Mouse (Mus musculus): ENCODE measurements around the gene Lypd6b. TPM values are rescaled to one million over a fixed set of nuclear protein-coding genes. Genes with fewer than 3 reads are reported as not detected.

The Lypd6b gene
- total RNA-seq, 2 experiments from 2014 or later, result 8.0 to 8.4 TPM

DNA sequence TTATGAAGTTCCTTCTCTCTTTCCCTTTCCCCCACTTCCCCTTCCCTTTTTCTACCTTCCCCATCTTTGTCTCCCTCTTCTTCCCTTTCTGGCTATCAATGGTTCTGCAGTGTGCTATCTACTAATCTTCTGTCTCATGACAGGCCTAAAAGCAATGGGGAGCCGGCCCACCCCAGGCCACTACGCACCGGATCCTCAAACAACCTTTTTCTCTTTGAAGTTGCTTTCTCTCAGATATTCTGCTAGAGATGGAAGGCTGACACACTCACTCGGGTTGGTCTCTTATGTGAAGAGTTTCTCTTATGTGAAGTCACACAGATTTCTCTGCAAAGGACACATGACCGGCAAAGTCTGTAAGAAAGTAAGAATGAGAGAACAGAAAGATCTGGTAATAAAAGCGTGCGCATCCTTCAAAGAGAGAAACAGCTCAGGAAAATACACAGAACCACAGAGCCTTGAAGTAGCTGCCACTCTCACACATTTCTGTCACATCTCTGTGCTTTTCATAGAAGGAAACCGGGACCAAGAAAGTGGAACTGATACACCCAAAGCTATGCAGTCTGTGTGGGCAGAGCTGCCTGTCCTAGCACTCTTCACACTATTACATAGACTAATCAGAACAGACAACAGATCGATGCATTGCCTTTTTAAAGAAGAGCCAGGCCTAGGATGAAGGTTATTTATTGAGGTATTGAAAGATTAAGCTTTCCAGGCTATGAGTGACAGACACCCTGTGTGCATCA is 80.8 kb downstream of the Lypd6b start:
- DNase-seq (ENCODE audit: low spot score in 2 of 2), result no peak

DNA sequence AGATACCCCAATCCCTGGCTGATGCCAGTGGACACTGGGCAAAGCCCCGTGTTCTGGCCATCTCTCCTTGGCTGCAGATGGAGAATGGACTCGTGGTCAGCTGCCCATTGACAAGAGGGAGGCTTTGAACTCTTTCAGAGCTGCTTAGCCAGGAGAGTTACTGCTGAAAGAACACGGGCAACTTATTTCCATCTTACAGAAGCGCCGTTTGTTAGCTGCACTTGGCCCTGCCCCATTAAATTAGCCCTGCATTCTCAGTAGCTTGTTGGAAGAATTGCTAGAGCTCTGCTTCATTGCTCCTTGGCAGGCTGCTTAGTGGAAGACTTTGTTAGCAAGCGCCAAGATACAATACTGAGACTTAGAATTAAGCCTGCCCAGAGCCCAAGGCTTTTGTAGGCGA is 81.6 kb downstream of the Lypd6b start:
- DNase-seq (ENCODE audit: low spot score in 2 of 2), result peak; percentile 32 to 59

DNA sequence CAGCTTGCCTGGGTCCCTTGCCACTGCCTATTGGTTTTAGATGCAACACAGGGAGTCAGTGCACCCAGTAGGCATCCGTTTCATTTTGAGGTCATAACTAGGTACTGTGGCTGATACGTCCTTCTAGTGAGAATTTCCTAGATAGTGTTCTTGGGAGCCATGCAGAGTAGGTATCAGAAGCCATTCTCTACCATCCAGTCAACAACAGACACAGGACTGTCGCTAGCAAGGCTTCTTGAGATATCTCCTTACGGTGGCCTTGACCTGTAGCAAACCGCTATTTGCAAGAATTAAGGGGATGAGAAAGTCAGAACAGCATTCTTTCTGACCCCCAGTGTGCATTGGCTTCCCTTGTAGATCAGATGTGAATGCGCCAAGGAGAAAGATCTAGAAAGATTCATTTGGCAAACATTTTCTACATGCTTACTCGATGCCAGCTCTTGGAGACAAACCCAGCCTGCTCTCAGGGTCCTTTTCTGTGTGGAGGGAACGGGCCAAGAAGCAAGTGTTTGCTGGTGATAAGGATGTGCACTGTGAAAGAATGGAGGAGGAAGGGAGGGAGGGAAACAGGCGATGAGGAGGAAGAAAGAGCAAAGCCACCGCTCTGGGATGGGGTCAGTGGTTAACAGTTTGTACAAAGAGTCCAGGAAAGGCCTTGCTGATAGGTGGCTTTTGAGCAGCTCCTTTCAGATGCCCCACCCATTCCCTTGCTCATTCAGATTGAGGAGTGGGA is 82.5 kb downstream of the Lypd6b start:
- no peak for DNase-seq (ENCODE audit: low spot score in 2 of 2)

DNA sequence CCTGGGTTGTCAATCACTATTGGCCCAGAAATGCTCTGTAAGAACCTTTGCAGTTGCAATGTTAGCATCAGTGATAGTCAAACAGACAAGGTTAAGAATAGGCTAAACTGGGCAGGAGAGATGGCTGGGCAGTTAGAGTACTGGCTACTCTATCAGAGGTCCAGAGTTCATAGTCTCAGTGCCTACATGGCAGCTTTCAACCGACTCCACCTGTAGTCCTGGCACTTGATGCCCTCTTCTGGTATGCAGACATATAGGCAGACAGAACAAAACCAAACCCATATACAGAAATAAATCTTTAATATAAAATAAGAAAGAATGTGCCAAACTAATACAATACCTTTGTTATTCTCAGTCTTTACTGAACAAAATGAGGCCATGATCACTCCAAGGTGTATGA is 83.5 kb downstream of the Lypd6b start:
- no peak for DNase-seq (ENCODE audit: low spot score in 2 of 2)

DNA sequence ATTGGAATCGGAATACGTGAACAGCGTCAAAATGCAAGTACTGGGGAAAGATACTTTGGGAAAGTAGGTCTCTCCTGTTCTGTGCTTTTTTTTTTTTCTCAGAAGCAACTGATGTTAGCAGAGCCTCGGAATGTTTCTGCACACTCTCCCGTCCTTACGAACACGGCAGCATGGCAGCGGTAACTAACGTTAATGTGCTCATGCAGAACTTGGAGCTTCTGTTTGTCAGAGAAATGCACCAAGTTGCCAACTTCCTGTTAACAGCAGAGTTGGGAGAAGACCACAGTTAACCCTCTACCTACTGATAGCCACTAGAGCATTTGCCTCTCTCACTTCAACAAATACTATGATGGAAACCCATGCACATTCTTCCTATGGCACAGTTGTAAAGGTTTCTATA is 93.0 kb downstream of the Lypd6b start:
- no peak for DNase-seq (ENCODE audit: low spot score in 2 of 2)

DNA sequence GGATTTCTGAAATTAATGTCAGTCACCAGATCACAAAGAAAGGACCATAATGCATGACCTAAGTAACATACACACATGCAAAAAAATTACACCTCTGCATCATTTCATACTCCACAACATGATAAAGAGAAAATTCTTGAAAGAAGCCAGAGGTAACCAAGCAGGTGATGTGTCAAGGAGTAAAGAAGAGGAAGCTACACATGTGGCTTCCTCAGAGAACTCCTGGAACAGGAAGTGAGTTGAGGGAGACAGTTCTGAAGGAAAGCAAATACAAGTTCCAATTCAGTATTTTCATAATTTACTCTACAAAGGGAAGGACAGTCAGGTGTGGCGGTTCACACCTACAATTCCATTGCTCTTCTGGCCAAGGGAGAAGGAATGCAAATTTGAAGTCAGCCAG is 93.5 kb downstream of the Lypd6b start:
- DNase-seq (ENCODE audit: low spot score in 2 of 2), result no peak

DNA sequence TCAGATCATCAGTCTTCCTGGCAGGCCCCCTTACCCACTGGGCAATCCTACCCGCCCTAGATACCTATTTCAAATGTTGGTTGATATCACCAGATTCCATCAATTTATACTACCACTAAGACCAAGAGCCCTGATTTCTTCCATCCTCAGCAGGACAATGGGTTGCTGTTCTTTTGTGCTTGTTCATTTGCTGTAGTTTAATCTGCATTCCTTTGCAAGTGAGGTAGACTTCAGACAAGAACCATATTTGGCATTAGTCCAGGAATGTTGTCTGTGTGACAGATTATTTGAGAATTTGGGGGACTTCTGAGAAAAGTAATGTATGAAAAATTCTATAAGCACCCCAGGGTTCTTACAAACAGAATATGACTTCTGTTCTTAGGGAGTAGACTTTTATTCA is 95.0 kb downstream of the Lypd6b start:
- DNase-seq (ENCODE audit: low spot score in 2 of 2), result no peak

DNA sequence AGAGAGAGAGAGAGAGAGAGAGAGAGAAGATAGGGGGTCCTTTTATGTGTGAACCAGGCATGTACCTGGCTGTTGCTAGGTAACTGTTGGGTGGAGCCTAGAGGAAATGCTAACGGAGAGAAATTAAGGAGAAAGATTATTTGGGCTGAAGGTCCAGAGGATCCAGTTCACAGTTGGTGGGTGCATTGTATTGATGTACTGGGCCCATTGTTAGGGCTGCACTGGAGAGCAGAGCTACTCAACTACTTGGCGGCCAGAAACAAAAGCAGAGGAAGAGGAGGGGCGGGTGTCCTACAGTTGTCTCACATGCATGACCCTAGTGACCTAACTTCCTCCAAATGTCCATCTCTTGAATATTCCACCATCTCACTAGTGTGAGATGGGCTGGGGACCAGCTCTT is 96.5 kb downstream of the Lypd6b start:
- DNase-seq (ENCODE audit: low spot score in 2 of 2), result no peak

DNA sequence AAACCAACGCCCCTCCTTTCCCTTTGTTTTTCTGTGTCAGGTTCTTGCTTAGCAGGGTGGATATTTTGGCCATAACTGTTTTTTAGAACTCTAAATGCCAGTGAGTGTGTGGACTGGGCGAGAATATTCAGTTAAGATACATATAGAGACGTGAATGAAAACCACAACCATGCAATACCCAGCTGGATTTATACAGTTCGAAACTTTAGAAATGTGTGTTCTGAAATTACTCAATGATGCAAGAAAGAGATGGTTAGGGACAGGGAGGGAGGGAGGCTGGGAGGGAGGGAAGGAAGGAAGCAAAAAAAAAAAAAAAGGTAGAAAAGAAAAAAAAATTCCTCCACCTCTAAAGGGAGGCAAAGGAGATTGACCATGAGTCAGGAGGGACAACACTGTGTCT is 98.7 kb downstream of the Lypd6b start:
- no peak for DNase-seq (ENCODE audit: low spot score in 2 of 2)

DNA sequence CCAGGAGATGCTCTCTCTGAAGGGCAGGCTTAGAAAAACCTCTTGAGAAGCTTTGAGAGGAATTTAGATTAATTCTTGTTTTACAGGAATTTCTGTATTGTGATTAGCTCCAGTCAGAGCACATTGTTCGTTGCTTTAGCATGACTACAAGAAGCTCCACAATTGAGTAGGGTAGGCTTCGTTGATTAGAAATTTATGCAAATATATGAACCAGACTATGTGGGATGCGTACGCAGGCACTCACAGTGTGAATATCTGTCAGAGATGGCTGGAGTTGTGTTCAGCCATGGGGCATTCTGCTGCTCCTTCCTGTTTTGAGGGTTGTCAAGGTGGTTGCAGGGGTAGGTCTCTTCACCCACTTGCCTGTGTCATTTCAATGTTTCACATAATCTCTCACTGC is 100.9 kb downstream of the Lypd6b start:
- DNase-seq (ENCODE audit: low spot score in 2 of 2), result no peak

DNA sequence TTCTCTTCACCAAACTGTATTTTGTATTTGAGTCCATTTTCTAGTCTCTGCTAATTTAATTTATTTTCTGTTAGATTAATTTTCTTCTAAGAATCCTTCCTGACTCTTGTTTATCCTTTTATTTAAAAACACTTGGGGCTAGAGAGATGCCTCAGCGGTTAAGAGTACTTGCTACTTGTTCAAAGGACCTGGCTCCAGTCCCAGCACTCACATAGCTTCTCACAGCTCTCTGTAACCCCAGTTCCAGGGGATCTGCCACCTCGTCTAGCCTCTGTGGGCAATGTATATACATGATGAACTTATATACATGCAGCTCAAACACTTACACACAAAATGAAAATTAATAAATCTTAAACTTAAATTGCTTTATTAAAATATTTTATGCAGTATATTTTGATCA is 103.2 kb downstream of the Lypd6b start:
- DNase-seq (ENCODE audit: low spot score in 2 of 2), result no peak

DNA sequence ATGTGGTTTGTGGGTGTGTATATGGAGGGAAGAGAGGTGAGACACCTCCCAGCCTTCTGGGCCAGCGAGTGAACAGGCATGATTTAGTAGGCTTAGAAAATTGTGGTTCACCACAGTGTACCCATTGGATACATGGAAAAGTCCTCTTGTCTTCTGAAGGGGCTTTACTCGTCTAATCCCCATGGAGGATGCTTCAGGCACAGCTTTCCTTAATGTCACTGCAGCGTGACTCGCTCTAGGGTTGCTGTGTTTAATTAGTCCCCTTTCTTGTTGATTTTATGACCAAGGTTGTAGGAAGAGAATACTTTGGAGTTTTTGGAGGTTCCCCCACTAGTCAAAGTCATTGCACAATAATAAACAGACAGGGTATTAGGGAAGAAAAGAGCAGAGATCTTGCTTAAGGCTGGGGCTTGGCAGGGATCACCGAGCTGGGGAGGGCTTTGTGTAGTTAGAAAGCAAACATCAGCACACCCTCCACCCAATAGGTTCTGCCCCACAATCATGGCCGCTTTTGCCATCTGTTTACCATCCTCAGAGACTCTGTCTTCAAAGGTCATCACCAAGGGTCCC is 122.4 kb downstream of the Lypd6b start:
- DNase-seq (ENCODE audit: low spot score in 2 of 2), result no peak

DNA sequence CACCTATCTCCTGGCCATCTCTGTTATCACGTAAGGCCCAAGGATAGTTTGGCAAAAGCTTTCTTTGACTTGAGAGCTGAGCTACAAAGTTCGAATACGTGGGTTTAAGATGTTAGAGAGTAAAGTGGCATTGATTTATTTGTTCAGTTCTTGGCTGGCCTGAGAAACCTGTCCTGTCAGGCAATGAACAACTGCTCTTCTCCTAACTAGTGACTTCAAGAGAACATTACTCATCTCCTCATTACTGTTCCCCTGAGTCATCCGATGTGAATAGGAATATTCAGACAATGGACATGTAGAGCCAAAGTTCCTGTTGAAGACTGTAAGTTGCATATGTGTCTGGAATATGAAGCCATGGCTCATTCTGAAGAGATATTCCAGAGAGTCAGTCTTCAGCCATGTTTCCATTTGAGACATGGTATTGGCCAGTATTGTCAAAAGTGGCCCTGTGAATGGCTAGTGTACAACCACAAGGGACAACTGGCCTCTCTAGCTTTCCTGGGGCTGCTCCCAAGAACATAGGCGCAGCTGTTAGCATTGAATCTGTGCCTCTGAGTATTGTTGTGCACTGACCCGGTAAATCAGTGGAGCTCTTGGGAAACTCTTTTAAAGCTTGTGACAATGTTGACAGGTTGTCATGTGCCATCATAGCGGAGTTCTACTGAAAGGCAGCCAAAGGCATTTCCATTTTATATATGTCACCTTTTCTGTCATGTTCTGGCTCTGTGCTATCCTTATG is 124.0 kb downstream of the Lypd6b start:
- no peak for DNase-seq (ENCODE audit: low spot score in 2 of 2)

DNA sequence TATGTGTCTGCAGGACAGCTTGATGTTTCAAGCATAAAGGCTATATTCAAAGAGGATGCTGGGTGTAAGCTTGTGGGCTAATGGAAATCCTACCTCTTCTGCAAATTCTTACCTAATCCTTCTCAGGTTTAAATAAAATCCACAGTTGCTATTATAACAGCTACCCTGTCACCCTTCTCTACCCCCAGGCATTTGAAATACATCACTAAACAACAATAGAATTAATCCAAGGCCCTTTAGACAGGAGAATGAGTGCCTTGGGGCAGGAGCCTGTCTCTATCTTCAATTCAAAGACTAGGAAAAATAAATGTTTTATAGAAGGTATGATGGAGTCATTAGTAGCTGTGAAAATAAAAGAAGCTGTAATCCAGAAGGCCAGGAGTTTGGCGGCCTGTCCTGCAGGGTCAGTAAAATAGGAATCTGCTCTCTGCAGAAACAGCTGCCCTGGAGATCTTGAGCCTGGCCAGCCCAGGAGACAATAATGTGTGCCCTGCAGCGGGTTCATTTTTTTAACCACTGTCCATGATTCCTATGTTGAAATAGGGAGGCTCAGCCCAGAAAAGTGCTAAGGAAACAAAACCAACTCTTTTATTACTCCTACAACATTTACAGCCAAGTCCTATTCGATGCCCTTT is 124.9 kb downstream of the Lypd6b start:
- no peak for DNase-seq (ENCODE audit: low spot score in 2 of 2)

DNA sequence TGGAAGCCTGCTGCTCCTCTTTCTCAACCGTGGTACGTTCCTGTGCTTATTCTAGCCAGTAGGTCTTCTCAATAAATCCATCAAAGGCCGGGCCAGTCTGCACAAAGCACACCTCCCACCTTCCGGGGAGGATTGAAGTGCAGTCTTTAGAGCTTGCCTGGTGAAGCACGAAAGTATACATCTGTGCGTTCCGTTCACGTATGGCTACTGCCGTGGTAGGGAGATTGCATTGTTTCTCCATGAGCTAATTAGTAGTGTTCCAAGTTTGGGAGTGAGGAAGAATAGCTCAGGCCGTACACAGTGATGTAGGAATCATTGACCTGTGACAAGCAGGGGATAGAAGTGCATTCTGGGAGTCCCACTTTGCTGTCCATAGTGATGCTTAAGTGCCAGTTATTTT is 130.0 kb downstream of the Lypd6b start:
- no peak for DNase-seq (ENCODE audit: low spot score in 2 of 2)

DNA sequence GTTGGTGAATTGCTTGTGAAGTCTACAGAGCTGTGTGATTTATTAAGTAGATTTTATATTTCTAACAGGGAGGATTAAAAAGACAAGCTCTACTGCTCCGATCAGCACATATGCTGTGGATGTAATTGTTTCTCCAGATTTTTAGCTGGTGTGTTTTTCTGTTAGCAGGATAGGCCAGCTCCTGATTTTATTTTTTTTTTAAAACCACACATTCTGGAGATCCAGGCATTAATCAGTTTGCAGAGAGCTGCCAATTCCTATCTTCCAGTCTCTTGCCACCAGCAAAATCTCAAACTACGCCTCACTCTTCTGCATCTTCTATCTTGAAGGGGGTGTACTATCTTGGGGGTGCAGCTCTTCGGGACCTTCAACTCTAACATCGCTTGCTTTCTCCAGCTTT is 130.6 kb downstream of the Lypd6b start:
- DNase-seq (ENCODE audit: low spot score in 2 of 2), result no peak

DNA sequence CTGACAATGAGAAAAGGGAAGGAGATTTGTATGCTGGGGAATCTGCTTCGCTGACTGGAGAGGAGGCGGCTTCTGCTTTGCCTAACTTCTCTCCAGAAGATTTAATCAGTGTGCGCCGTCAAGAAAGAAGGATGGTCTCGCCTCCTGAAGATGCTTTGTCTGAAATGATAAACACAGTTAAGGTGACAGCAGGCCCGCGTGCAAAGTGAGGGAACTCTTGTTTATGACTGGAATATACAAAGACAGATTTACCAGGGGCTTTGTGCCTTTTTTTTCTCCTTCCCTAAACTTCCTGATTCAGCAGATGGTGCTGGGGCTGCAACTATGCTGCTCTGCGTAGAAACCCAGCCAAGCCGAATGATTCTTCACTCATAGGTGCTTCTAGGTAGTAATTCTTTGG is 131.2 kb downstream of the Lypd6b start:
- no peak for DNase-seq (ENCODE audit: low spot score in 2 of 2)

DNA sequence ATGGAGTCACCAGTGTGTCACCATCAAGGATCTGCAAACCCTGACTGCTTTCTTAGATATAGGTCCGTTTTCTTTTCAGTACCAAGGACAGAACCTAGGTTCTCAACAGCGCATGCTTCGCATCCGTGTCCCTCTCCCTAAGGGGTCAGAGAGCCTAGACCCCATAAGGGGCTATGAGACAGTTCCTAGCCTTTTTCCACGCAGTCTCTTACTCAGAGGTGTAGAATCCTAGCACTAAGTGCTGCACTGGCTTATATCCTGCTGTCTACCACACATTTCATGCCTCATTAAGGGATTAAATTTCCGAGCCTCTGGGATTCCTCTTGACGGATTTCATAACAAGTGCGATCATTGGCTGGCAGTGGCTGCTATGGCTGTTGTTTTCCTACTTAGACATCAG is 134.5 kb downstream of the Lypd6b start:
- no peak for DNase-seq (ENCODE audit: low spot score in 2 of 2)

DNA sequence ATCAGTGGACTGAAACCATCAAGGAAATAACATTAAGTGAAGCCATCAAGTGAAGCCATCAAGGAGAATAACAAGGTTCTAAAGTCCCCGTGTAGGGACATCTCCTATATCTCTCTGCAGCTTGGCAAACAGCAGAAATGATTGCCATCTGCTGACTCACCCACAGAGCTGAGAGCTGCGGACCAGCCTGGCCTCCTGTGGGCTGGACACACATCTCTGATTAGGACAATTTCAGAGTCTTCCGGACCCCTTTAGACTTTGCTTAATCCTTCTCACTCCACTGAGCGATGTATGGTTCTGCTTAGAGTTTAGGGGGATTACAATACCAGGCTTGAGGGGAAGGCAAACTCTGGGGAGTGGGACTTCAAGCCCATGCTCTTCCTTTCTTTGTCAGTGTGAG is 135.3 kb downstream of the Lypd6b start:
- DNase-seq (ENCODE audit: low spot score in 2 of 2), result no peak

DNA sequence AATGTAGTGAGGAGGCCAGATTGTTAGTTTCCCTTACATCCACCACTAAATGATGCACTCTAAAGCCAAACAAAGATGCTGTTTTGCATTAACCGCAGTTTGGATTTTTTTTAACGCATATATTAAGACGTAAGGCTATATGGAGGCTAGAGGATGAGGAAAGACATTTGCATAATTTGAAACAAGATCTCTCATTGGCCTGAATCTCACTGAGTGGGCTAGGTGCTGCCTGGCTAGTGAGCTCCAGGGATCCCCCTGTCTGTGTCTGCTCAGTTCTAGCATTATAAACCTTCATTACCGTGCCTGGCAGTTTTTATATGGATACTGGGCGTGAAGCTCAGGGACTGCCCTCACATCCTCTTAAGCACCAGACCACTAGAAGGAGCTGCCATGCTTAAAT is 138.7 kb downstream of the Lypd6b start:
- no peak for DNase-seq (ENCODE audit: low spot score in 2 of 2)

DNA sequence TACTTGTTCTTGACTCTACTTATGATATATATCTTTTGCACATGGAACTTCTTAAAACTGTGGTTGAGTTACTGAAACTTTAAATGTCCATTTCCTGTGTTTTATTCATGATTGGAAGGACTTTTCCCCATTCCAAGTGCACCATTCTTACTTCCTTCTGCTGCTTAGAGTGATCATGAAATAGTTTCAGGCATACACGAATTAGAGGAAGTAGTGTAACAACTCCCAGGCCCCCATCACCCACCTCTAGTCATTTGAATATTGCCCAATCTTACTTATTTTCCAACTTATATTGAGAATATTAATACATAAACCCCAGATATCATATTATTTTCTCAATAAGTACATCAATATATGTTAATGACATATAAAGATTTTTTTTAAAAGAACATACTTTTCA is 139.9 kb downstream of the Lypd6b start:
- no peak for DNase-seq (ENCODE audit: low spot score in 2 of 2)

DNA sequence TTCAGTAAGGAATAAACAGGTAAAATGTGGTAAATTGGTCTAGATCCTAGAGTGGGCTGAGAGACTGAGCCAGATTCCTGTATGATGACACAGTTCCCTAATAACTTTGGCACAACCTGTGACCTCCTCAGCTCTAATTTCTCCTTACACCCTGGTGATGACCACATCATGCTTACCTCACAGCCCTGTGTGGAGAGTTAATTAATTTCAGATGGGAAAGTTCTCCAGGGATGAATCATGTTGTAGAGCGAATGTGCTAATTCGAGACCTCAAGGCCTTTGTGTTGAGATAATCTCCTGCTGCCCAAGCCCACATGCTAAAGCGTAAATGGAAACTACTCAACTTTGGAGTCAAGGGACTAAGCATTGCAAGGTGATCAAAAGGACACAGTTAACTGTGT is 142.4 kb downstream of the Lypd6b start:
- no peak for DNase-seq (ENCODE audit: low spot score in 2 of 2)
